Mouse (Mus musculus): ENCODE data around the gene Gemin4. TPM values are rescaled to one million over a fixed set of nuclear protein-coding genes. Genes with fewer than 3 reads are reported as not detected.

Gene Gemin4
- polyA plus RNA-seq, 1 experiment from 2014 or later, result 12.0 TPM

GRCm38 (mm10) chr11:76253918-76254264, 36.4 kb upstream of the Gemin4 start:
- no peak; the same call in 1 of the 2 replicates for ATAC-seq
- Histone ChIP-seq H3K4me2 (ENCODE audit: low read length) (no peak overlapping the region), H3K9ac (ENCODE audit: low read depth, low read length) (no peak overlapping the region), H3K27me3 (replicated peaks; ENCODE audit: control insufficient read depth, insufficient read depth, low read length) (no peaks in the 10 kb centered on the region), H3K27ac (ENCODE audit: low read depth, low read length) (no peak overlapping the region), H3K36me3 (ENCODE audit: control insufficient read depth, insufficient read depth, low read length) (peaks cover 14% of the 10 kb centered on the region), H3K9me3 (ENCODE audit: control insufficient read depth, low read length) (no peaks in the 10 kb centered on the region), H3K4me3 (ENCODE audit: low read length) (no peak overlapping the region), H3K4me1 (ENCODE audit: control insufficient read depth, insufficient read depth, low read depth, low read length) (peaks cover 9% of the 10 kb centered on the region; the same call in 1 of the 2 replicates)
- 52% methylated on average over 4 of the region's 4 CpGs for WGBS

- no peak overlapping the region for H3K4me3 ChIP-seq (ENCODE audit: low read length)
- H3K4me2 ChIP-seq (ENCODE audit: low read length), result no peak overlapping the region
- peaks cover 9% of the 10 kb centered on the region; the same call in 1 of the 2 replicates for H3K4me1 ChIP-seq (ENCODE audit: control insufficient read depth, insufficient read depth, low read depth, low read length)
- H3K36me3 ChIP-seq (ENCODE audit: control insufficient read depth, insufficient read depth, low read length), result peaks cover 14% of the 10 kb centered on the region
- no peaks in the 10 kb centered on the region for H3K27me3 ChIP-seq (replicated peaks; ENCODE audit: control insufficient read depth, insufficient read depth, low read length)
- no peaks in the 10 kb centered on the region for H3K9me3 ChIP-seq (ENCODE audit: control insufficient read depth, low read length)
- 44% methylated on average over 5 of the region's 5 CpGs for WGBS
- H3K9ac ChIP-seq (ENCODE audit: low read depth, low read length), result no peak overlapping the region
- no peak overlapping the region for H3K27ac ChIP-seq (ENCODE audit: low read depth, low read length)
- peak; percentile 82 for ATAC-seq
Measured at GRCm38 (mm10) chr11:76253145-76253917, 35.9 kb upstream of the Gemin4 start.

DNA sequence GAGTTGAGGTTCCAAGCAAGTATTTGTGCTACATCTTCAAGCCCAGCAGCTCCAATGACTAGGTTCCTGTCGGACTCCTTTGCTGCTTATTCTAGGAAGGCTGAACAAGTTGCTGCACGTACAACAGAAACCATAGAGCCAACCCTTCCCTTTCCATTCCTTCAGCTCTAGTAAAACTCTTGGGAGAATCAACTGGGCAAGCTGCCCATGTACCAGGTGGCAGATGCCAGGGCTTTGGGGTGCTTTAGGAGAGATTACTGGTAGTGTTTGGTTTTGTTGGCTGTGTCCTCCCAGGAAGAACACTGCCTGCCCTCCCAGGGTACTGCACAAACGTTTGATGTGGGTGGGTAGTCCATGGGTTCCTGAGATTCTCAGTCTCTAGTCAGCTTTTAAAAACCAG, 34.6 kb upstream of the Gemin4 start:
- Histone ChIP-seq H3K4me3 (ENCODE audit: low read length) (no peak overlapping the region), H3K27ac (ENCODE audit: low read depth, low read length) (no peak overlapping the region), H3K9ac (ENCODE audit: low read depth, low read length) (no peak overlapping the region), H3K9me3 (ENCODE audit: control insufficient read depth, low read length) (no peaks in the 10 kb centered on the region), H3K4me2 (ENCODE audit: low read length) (no peak overlapping the region), H3K36me3 (ENCODE audit: control insufficient read depth, insufficient read depth, low read length) (peaks cover 14% of the 10 kb centered on the region), H3K4me1 (ENCODE audit: control insufficient read depth, insufficient read depth, low read depth, low read length) (peaks cover 9% of the 10 kb centered on the region; the same call in 1 of the 2 replicates), H3K27me3 (replicated peaks; ENCODE audit: control insufficient read depth, insufficient read depth, low read length) (no peaks in the 10 kb centered on the region)
- 60% methylated on average over 3 of the region's 3 CpGs for WGBS
- ATAC-seq, result no peak

GRCm38 (mm10) chr11:76247239-76247638, 29.8 kb upstream of the Gemin4 start:
- no peak for ATAC-seq
- H3K27ac ChIP-seq (ENCODE audit: low read depth, low read length), result no peak overlapping the region
- no peak overlapping the region for H3K4me2 ChIP-seq (ENCODE audit: low read length)
- WGBS, result 54% methylated on average over 2 of the region's 2 CpGs
- peaks cover 20% of the 10 kb centered on the region for H3K4me1 ChIP-seq (ENCODE audit: control insufficient read depth, insufficient read depth, low read depth, low read length)
- no peaks in the 10 kb centered on the region for H3K9me3 ChIP-seq (ENCODE audit: control insufficient read depth, low read length)
- no peak overlapping the region for H3K9ac ChIP-seq (ENCODE audit: low read depth, low read length)
- H3K4me3 ChIP-seq (ENCODE audit: low read length), result no peak overlapping the region
- no peaks in the 10 kb centered on the region for H3K27me3 ChIP-seq (replicated peaks; ENCODE audit: control insufficient read depth, insufficient read depth, low read length)
- peaks cover 14% of the 10 kb centered on the region for H3K36me3 ChIP-seq (ENCODE audit: control insufficient read depth, insufficient read depth, low read length)

- Histone ChIP-seq H3K36me3 (ENCODE audit: control insufficient read depth, insufficient read depth, low read length) (peaks cover 14% of the 10 kb centered on the region), H3K27me3 (replicated peaks; ENCODE audit: control insufficient read depth, insufficient read depth, low read length) (no peaks in the 10 kb centered on the region)
Measured at GRCm38 (mm10) chr11:76246439-76246838, 29.0 kb upstream of the Gemin4 start.

DNA sequence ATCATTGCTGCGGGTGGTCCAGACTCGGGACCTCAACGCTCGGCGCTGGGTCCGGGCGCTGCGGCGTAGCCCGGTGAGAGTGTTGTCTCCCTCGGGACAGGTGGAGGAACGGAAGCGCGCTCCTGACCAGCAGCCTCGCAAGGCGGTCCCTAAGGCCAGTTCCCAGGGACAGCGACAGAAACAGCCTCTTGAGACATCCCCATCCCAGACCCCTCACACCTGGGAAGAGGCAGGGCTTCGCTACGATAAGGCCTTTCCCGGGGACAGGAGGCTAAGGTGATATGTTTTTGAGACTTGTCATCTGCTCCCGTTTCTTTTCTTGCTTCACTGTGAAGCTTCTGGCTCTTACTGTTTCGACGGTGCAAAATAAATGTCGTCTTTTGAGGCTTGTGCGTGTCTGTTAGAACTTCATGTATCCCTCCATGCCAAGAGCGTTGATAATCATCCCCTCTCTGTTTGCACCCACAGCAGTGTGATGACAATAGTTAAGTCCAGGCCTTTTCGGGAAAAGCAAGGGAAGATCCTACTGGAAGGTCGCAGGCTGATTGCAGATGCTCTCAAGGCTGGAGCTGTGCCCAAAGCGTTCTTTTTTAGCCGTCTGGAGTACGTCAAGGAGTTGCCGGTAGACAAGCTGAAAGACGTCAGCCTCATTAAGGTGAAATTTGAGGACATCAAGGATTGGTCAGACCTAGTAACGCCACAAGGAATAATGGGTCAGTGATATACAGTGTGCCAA, 26.5 kb upstream of the Gemin4 start:
- H3K9ac ChIP-seq (ENCODE audit: low read depth, low read length), result peak overlapping the region; percentile 93
- peak overlapping the region; percentile 51 for H3K4me3 ChIP-seq (ENCODE audit: low read length)
- H3K4me1 ChIP-seq (ENCODE audit: control insufficient read depth, insufficient read depth, low read depth, low read length), result peaks cover 24% of the 10 kb centered on the region
- WGBS, result 4% methylated on average over 34 of the region's 34 CpGs
- ATAC-seq, result no peak; the same call in 1 of the 2 replicates
- H3K36me3 ChIP-seq (ENCODE audit: control insufficient read depth, insufficient read depth, low read length), result peaks cover 3% of the 10 kb centered on the region; the same call in 1 of the 2 replicates
- H3K27ac ChIP-seq (ENCODE audit: low read depth, low read length), result peak overlapping the region; percentile 90
- H3K4me2 ChIP-seq (ENCODE audit: low read length), result peak overlapping the region; percentile 96
- H3K27me3 ChIP-seq (replicated peaks; ENCODE audit: control insufficient read depth, insufficient read depth, low read length), result no peaks in the 10 kb centered on the region
- no peaks in the 10 kb centered on the region for H3K9me3 ChIP-seq (ENCODE audit: control insufficient read depth, low read length)

More at GRCm38 (mm10) chr11:76246439-76246838, 29.0 kb upstream of the Gemin4 start:
- no peak overlapping the region for H3K9ac ChIP-seq (ENCODE audit: low read depth, low read length)
- H3K4me3 ChIP-seq (ENCODE audit: low read length), result no peak overlapping the region
- H3K4me2 ChIP-seq (ENCODE audit: low read length), result no peak overlapping the region
- H3K4me1 ChIP-seq (ENCODE audit: control insufficient read depth, insufficient read depth, low read depth, low read length), result peaks cover 24% of the 10 kb centered on the region
- no peak overlapping the region for H3K27ac ChIP-seq (ENCODE audit: low read depth, low read length)
- no peak for ATAC-seq
- no peaks in the 10 kb centered on the region for H3K9me3 ChIP-seq (ENCODE audit: control insufficient read depth, low read length)

GRCm38 (mm10) chr11:76242901-76243810, 25.7 kb upstream of the Gemin4 start, which contains the start of the genes Mrm3 and Glod4:
Gene Mrm3, plus strand, starts transcription at chr11:76243715.
Gene Glod4, minus strand, starts transcription at chr11:76243725.
- H3K9ac ChIP-seq (ENCODE audit: low read depth, low read length), result peak within 1 kb of the TSS; percentile 93
- H3K4me2 ChIP-seq (ENCODE audit: low read length), result peak within 1 kb of the TSS; percentile 96
- peaks cover 24% of the 10 kb centered on the region for H3K4me1 ChIP-seq (ENCODE audit: control insufficient read depth, insufficient read depth, low read depth, low read length)
- peak within 1 kb of the TSS; percentile 90 for H3K27ac ChIP-seq (ENCODE audit: low read depth, low read length)
- under 1% methylated on average over 57 of the region's 61 CpGs for WGBS
- peak within 1 kb of the TSS; percentile 51 for H3K4me3 ChIP-seq (ENCODE audit: low read length)
- ATAC-seq, result peak; percentile 93
- H3K36me3 ChIP-seq (ENCODE audit: control insufficient read depth, insufficient read depth, low read length), result peaks cover 3% of the 10 kb centered on the region; the same call in 1 of the 2 replicates
- H3K9me3 ChIP-seq (ENCODE audit: control insufficient read depth, low read length), result no peaks in the 10 kb centered on the region
- no peaks in the 10 kb centered on the region for H3K27me3 ChIP-seq (replicated peaks; ENCODE audit: control insufficient read depth, insufficient read depth, low read length)

GRCm38 (mm10) chr11:76239750-76240149, 22.3 kb upstream of the Gemin4 start:
- H3K27me3 ChIP-seq (replicated peaks; ENCODE audit: control insufficient read depth, insufficient read depth, low read length), result no peaks in the 10 kb centered on the region
- 96% methylated on average over 2 of the region's 2 CpGs for WGBS
- no peak for ATAC-seq
- no peak overlapping the region for H3K4me2 ChIP-seq (ENCODE audit: low read length)
- H3K9ac ChIP-seq (ENCODE audit: low read depth, low read length), result no peak overlapping the region
- H3K4me1 ChIP-seq (ENCODE audit: control insufficient read depth, insufficient read depth, low read depth, low read length), result peaks cover 17% of the 10 kb centered on the region
- H3K36me3 ChIP-seq (ENCODE audit: control insufficient read depth, insufficient read depth, low read length), result peaks cover 13% of the 10 kb centered on the region
- H3K9me3 ChIP-seq (ENCODE audit: control insufficient read depth, low read length), result no peaks in the 10 kb centered on the region
- H3K4me3 ChIP-seq (ENCODE audit: low read length), result no peak overlapping the region
- no peak overlapping the region for H3K27ac ChIP-seq (ENCODE audit: low read depth, low read length)
